ENCODE assay signal across 7 mouse cellular contexts in the genomic region with DNA sequence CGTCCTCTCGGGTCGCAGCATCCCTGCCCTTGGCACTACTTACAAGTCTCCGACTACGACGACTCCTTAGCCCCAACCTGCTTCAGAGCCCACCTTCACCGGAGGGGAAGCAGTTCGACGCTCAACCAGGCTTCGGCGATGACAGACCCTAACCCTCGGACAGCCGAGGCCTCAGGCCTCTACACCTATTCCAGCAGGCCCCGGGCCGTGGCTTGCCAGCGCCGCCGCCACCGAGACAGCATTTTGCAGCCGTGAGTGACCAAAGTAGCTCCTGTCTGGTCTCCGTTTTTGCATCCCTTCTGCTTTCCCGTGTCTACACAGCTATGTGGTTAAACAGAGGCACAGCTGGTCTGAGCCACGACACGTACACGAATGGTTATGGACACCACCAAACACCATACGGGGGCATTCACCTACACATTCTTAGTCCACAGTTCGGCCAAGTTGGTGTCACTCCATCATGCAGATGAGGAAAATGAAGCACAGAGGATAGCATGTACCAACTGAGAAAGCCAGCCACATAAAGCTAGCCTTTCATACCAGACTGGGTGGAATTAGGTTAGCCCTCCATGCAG. TPM values are rescaled to one million over a fixed set of nuclear protein-coding genes. Genes with fewer than 3 reads are reported as not detected.
DNase-seq lines count a peak whose midpoint lies in the region; ATAC-seq and TF ChIP-seq lines count a peak whose summit lies in the region.
"Not testable (repeated sequence)": the region's sequence is repeated elsewhere in the genome, so short reads cannot be mapped to it uniquely, and the experiment has no call there.

No protein-coding gene starts in this region.

- H3K36me3 ChIP-seq in forebrain, embryonic 10.5 days (replicated peaks); heart, embryonic 12.5 days; intestine, embryonic 15.5 days; limb, embryonic 15.5 days; neural tube, embryonic 12.5 days: not testable (repeated sequence)

- TF ChIP-seq CTCF in bone marrow macrophage, adult 2 months (IDR thresholded peaks at IDR 0.05; ENCODE audit: low read depth, low read length): not testable (repeated sequence)

- ATAC-seq in heart, embryonic 12.5 days (ENCODE audit: insufficient number of reproducible peaks, low FRiP score): 0 out of 2 replicates have a peak, but pooled peaks have one; percentile 2
- not testable (repeated sequence) for ATAC-seq in intestine, embryonic 15.5 days; limb, embryonic 15.5 days (ENCODE audit: insufficient number of reproducible peaks, low FRiP score, low TSS enrichment, low read depth)
- peak; percentile 31 for ATAC-seq in megakaryocyte, adult 5-6 weeks (ENCODE audit: poor library complexity, severe bottlenecking)
- peak; percentile 77 for ATAC-seq in neural tube, embryonic 12.5 days (ENCODE audit: low FRiP score, low read depth)

- DNase-seq in forebrain, embryonic 10.5 days (ENCODE audit: extremely low spot score, low spot score): not testable (repeated sequence)

- peak overlapping the region; percentile 58; the same call in 1 of the 2 replicates for H3K9ac ChIP-seq in heart, embryonic 12.5 days
- peak overlapping the region; percentile 39; the same call in 1 of the 2 replicates for H3K9ac ChIP-seq in intestine, embryonic 15.5 days
- H3K9ac ChIP-seq in limb, embryonic 15.5 days: peak overlapping the region; percentile 35; the same call in 1 of the 2 replicates
- H3K9ac ChIP-seq in neural tube, embryonic 12.5 days: peak overlapping the region; percentile 64

- peak overlapping the region; percentile 70 for H3K4me3 ChIP-seq in bone marrow macrophage, adult 2 months (ENCODE audit: insufficient read depth, low read length)
- peak overlapping the region; percentile 60 for H3K4me3 ChIP-seq in forebrain, embryonic 10.5 days
- H3K4me3 ChIP-seq in heart, embryonic 12.5 days: peak overlapping the region; percentile 70
- H3K4me3 ChIP-seq in intestine, embryonic 15.5 days (replicated peaks): peak overlapping the region; percentile 60
- H3K4me3 ChIP-seq in limb, embryonic 15.5 days: peak overlapping the region; percentile 60
- peak overlapping the region; percentile 61 for H3K4me3 ChIP-seq in neural tube, embryonic 12.5 days

- under 1% methylated on average over 20 of the region's 27 CpGs for WGBS in forebrain, embryonic 10.5 days
- WGBS in heart, embryonic 12.5 days: 0% methylated on average over 19 of the region's 27 CpGs
- under 1% methylated on average over 16 of the region's 27 CpGs for WGBS in intestine, embryonic 15.5 days
- under 1% methylated on average over 15 of the region's 27 CpGs for WGBS in limb, embryonic 15.5 days
- under 1% methylated on average over 20 of the region's 27 CpGs for WGBS in neural tube, embryonic 12.5 days

- H3K27me3 ChIP-seq in forebrain, embryonic 10.5 days (ENCODE audit: poor library complexity, severe bottlenecking); heart, embryonic 12.5 days (replicated peaks); intestine, embryonic 15.5 days (replicated peaks); limb, embryonic 15.5 days; neural tube, embryonic 12.5 days (replicated peaks): not testable (repeated sequence)

- H3K4me2 ChIP-seq in heart, embryonic 12.5 days: peak overlapping the region; percentile 65
- H3K4me2 ChIP-seq in intestine, embryonic 15.5 days (replicated peaks): peak overlapping the region; percentile 60
- peak overlapping the region; percentile 42 for H3K4me2 ChIP-seq in limb, embryonic 15.5 days
- peak overlapping the region; percentile 62 for H3K4me2 ChIP-seq in neural tube, embryonic 12.5 days (replicated peaks)

- TF ChIP-seq POLR2A in bone marrow macrophage, adult 2 months (IDR thresholded peaks at IDR 0.05; ENCODE audit: borderline replicate concordance, low read depth, low read length): not testable (repeated sequence)

- H3K9me3 ChIP-seq in forebrain, embryonic 10.5 days; heart, embryonic 12.5 days (replicated peaks); intestine, embryonic 15.5 days; limb, embryonic 15.5 days; neural tube, embryonic 12.5 days: not testable (repeated sequence)

- H3K4me1 ChIP-seq in bone marrow macrophage, adult 2 months (ENCODE audit: control insufficient read depth, insufficient read depth, low read length): peaks cover 10% of the 10 kb centered on the region
- not testable (repeated sequence) for H3K4me1 ChIP-seq in forebrain, embryonic 10.5 days; heart, embryonic 12.5 days (replicated peaks); intestine, embryonic 15.5 days (replicated peaks); limb, embryonic 15.5 days; neural tube, embryonic 12.5 days

- not testable (repeated sequence) for H3K27ac ChIP-seq in bone marrow macrophage, adult 2 months (ENCODE audit: insufficient read depth, low read depth, low read length); intestine, embryonic 15.5 days; neural tube, embryonic 12.5 days
- H3K27ac ChIP-seq in forebrain, embryonic 10.5 days: peak overlapping the region; percentile 88
- peak overlapping the region; percentile 97 for H3K27ac ChIP-seq in heart, embryonic 12.5 days (ENCODE audit: poor library complexity, severe bottlenecking)
- peak overlapping the region; percentile 93 for H3K27ac ChIP-seq in limb, embryonic 15.5 days

RNA-seq across cellular contexts. Expression of a gene that starts 0.7 kb away (rescaled TPM):
- polyA plus RNA-seq in bone marrow macrophage, adult 2 months (2012; ENCODE audit: insufficient read depth, insufficient read length, missing spikeins): 27.9 and 41.5 TPM in 2 replicates
- 59.7 and 61.0 TPM in 2 replicates for polyA plus RNA-seq in forebrain, embryonic 10.5 days (2016; fragmentation: Nextera tagmentation; extraction: Ambion mirVana)
- 48.8 and 57.7 TPM in 2 replicates for polyA plus RNA-seq in heart, embryonic 12.5 days (2016; fragmentation: Nextera tagmentation; extraction: Ambion mirVana)
- polyA plus RNA-seq in intestine, embryonic 15.5 days (2015; fragmentation: Nextera tagmentation; extraction: Ambion mirVana): 45.8 and 51.8 TPM in 2 replicates
- polyA plus RNA-seq in limb, embryonic 15.5 days (2015; fragmentation: Nextera tagmentation; extraction: Ambion mirVana): 47.0 and 48.5 TPM in 2 replicates
- 33.5 and 43.2 TPM in 2 replicates for total RNA-seq in megakaryocyte, adult 5-6 weeks (2015)
- 17.9 and 26.0 TPM in 2 replicates for total RNA-seq in megakaryocyte, adult 5-6 weeks (2017)
- 73.9 and 74.1 TPM in 2 replicates for polyA plus RNA-seq in neural tube, embryonic 12.5 days (2016; fragmentation: Nextera tagmentation; extraction: Ambion mirVana)

RNA-seq across cellular contexts. Expression of a gene that starts 20.3 kb away (rescaled TPM):
- 8.0 and 11.4 TPM in 2 replicates for polyA plus RNA-seq in bone marrow macrophage, adult 2 months (2012; ENCODE audit: insufficient read depth, insufficient read length, missing spikeins)
- 0.29 and 0.37 TPM in 2 replicates for polyA plus RNA-seq in forebrain, embryonic 10.5 days (2016; fragmentation: Nextera tagmentation; extraction: Ambion mirVana)
- polyA plus RNA-seq in heart, embryonic 12.5 days (2016; fragmentation: Nextera tagmentation; extraction: Ambion mirVana): 0.21 and 0.43 TPM in 2 replicates
- polyA plus RNA-seq in intestine, embryonic 15.5 days (2015; fragmentation: Nextera tagmentation; extraction: Ambion mirVana): 1.6 and 1.8 TPM in 2 replicates
- polyA plus RNA-seq in limb, embryonic 15.5 days (2015; fragmentation: Nextera tagmentation; extraction: Ambion mirVana): 0.55 and 0.56 TPM in 2 replicates
- 80.4 and 83.9 TPM in 2 replicates for total RNA-seq in megakaryocyte, adult 5-6 weeks (2015)
- 60.7 and 62.1 TPM in 2 replicates for total RNA-seq in megakaryocyte, adult 5-6 weeks (2017)
- polyA plus RNA-seq in neural tube, embryonic 12.5 days (2016; fragmentation: Nextera tagmentation; extraction: Ambion mirVana): 0.28 and 0.65 TPM in 2 replicates
